Mouse (Mus musculus) mature B cell (primary cell): ENCODE results near the gene Ndufs2.

Source experiments
- in situ Hi-C: fragments of 300-500 bp; cut with MboI; formaldehyde crosslinking; loops from 2 replicates; pipeline ENCODE4 v1.14.3; 2019

Gene Ndufs2

DNA sequence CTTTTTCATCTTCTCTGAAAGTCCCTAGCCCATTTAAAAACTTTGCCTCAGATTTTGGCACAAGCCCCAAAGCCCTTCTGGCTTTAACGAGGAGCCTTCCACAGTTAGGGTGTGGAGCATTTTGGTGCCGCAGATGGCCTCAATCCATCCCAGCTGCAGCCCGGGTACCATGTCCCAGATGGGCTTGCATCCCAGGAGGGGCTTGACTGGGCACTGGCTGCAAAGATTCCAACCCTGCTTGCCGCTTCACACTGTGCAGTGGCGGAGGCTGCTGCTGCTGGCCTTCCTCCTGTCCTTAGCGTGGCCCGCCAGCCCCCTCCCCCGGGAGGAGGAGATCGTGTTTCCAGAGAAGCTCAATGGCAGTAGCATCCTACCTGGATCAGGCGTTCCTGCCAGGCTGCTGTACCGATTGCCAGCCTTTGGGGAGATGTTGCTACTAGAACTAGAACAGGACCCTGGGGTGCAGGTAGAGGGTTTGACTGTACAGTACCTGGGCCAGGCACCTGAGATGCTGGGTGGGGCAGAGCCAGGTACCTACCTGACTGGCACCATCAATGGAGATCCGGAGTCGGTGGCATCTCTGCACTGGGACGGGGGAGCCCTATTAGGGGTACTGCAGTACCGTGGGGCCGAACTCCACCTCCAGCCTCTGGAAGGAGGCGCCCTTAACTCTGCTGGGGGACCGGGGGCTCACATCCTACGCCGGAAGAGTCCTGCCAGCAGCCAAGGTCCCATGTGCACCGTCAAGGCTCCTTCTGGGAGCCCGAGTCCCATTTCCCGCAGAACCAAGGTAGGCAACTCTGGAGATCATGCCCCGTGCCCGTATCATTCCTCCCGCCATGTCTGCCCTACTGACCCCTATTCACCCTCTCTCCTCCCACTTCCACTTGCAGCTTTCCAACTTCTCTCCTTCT is at the start of gene Ndufs2:
Gene Ndufs2, minus strand, starts transcription at position 709 of the 914 bp plus-strand sequence.
- in situ Hi-C loops, result no loop called here

DNA sequence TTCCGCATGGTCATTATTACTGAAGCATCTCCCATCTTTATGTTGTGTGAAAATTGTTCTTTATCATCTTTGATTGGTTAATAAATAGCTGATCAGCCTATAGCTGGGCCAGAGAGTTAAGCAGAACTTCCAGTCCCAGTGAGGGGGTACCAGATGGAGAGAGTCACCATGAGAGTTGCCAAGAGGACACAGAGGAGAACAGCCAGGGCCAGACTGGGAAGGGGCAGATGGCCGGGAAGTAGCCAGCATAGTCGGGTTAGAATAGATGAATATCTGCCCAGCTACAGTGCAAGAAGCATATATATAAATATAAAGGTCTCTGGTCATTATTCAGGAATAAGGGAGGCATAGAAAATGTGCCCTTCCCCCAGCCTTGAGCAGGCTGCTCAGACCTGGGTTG is 47.0 kb upstream of the Ndufs2 start:
- in situ Hi-C loops, result no loop called here

DNA sequence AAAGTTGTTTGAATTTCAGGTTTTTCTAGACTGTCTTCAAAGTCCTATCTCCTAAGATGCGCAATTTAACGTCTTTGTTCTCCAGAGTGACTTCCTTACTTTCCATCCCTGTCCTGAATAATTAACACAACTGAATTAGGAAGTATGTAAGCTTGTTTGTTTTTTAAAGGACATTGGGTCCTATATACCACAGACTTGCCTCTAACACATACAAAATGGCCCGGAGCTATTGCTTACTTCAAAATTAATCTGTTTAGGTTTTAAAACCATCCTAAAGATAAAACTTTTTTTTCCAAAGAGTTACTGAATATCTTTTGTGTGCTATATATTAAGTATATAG is 43.8 kb upstream of the Ndufs2 start:
- in situ Hi-C loops, result no loop called here

DNA sequence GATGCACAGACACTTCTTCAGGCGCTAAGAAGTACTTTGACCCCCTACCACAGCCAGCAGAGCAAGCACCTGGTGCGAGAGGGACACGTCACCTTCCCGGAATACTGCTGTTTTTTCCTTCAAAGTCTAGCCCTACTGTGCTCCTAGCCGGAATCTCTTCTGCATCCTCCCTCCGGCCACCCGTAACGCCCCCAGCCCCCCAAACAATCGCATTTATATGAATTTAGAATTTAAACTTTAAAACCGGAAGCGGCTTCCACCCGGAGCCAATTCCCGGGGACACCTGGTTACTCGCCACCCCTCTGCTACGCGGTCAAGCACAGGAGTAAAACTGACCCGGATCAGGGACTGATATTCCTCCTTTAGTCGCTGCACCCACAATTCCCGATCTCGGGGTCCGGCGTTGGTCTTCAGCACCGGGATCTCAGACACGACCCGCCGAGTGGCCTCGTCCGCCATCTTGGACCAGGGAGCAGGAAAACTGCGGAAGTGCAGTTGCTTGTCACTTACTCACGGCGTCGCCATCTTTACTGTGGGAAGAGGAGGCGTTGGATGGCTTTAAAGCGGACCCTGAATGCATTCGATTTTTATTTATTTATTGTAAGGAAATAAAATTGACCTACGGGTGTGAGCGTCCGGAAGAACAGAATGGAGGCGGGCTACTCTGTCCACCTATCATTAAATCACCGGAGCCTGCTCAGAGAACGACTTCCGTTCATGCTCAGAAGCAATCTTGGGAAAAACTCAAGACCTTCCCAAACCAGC is 43.3 kb upstream of the Ndufs2 start, which contains the start of gene Ufc1:
Gene Ufc1, minus strand, starts transcription at position 727 of the 765 bp plus-strand sequence.
- in situ Hi-C loops, result no loop called here

DNA sequence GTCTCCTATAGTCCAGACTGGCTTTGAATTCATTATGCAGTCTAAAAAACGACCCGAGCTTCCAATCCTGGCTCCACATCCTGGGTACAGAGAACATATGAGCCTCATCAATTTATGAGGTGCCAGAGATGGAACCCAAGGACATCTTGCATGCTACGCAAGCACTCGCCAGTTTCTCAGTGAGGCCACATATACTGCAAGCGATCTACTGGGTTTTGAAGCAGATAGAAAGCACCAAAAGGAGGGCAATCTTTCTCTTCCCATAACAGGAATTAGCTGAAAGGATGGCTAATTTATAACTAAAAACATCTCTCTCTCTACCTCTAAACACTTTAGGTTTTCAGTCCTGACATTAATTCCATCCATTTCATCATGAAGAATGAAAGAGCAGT is 42.7 kb upstream of the Ndufs2 start:
- in situ Hi-C loops, result no loop called here

DNA sequence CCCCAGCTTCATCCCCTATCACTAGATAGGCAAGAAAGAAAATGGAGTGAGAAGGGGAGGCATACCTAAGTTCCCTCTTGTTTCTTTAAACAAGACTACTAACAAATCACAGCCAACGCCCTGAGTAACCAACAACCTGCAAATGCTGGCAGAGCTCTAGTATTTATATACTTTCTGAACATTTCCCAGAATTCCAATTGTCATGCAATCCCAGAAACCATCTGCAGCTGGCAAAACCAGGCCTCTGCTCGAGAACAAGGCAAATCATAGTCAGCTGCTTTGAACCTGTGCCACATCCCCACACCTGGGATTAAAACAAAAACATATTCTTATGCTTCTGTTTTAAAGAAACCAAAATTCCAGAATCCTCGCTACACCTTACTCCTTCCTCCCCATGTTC is 42.2 kb upstream of the Ndufs2 start:
- in situ Hi-C loops, result no loop called here

DNA sequence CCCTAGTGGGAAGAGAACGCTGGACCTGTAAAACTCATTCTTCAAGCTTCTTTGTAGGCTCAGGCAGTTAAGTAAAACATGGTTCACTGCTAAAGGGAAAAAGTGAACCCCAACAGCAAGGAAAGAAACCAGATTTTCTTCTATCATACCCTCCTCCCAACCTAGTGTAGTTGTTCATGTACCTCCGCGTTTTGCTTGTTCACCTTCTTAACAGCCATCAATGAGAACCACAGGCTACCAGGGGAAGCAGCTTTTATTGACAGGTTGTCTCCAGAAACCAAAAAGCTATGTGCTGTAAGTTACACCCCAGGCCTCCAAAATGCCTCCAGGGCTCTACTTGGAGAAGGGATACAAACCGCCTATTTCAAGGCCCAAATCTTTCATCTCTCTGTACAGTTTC is 37.1 kb upstream of the Ndufs2 start:
- in situ Hi-C loops, result no loop called here

DNA sequence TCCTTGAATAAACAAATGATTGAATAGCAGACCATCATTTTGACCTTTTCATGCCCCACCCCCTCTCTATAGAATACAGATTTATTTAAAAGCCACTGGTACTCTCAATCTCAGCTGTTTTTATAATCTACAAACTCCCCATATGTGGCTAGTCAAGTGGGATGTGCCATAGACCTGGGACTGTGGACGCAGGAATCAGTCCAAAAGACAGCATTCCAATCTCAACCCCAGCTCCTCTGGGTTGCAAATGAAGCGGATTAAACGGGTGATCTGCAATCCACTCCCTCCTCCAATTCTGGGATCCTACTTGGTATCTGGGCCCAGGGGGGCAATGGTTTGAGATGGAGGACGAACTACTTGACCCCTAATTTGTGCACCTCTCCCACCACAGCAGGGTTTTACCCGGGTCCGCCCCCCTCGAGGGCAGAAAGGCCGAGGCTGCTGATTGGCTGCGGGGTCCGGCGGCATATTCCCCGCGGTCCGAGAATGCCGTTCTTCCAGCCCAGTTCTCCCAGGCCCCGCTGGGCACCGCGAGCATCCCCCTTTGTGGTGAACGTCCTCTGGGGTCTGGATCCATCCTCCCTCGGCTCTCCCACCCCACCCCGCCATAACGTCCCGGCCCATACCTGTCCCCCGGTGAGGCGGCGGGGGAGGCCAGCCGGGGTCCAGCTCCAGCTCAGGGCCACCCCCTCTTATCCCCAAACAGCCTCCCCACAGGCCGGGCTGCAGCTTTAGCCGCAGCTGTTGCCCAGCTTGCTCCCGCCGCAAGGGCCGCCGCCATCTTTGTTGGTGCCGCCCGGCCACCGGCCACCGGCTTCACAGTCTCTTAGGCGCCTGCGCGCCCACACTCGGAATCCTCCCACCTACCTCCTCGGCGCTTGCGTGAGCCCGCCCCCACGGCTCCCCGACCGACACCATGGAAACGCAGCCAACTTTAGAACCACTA is 36.2 kb upstream of the Ndufs2 start, which contains the start of gene Usp21:
Gene Usp21, minus strand, starts transcription at position 856 of the 946 bp plus-strand sequence.
- in situ Hi-C loops, result no loop called here

DNA sequence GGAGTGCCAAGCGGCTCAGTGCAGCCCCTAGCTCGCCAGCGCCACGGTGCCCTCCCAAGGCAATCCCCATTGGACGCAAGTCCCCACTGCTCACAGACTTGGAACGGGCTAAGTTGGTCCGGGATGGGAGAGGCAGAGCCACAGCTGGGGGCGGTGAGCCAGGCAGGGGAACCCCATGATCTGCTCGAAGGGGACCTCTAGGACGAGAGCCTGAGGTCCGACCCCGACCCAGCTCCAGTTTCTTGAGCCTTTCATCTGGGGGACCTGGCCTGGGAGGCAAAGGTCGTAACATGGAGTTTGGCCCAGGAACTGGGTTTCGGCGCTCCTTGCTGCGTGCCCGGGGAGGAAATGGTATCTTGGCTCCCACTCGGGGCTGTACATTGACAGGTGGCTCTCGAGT is 35.3 kb upstream of the Ndufs2 start:
- in situ Hi-C loops, result no loop called here

DNA sequence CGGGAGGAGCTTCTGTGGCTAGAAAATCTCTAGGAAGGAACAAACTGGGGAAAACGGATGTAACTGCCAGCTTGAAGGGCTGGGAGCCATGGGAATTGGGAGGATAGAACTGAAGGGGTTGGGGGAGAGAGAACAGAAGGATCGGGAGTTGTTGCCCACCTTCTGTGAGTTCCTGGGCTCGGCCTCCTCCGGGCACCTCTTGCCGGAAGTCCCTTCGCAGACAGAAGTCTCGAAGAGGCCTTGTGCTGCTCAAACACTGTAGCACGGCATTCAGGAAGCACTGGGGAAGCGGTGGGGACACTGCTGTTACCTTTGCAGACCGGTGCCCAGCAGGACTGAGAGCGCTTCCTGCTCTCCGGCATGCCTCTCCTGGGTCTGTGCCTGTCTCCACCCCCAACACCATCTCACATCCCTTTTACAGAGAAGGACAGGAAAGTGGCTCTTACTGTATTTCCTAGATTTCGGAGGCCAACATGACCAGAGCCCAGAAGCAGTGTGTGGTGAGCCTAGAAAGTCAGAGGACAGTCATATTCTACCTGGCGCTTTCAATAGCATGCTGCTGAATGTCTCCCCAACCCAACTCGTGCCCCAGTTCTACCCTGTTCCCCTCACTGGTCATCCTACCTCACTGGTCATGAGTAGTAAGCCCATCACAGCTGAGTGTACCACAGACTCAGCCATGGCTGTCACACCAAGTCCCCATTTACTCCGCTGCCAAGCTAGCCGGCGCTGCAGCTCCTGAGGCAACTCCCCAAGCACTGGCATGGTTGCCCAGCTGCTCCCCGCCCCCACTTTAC is 34.1 kb upstream of the Ndufs2 start:
- in situ Hi-C loops, result no loop called here

DNA sequence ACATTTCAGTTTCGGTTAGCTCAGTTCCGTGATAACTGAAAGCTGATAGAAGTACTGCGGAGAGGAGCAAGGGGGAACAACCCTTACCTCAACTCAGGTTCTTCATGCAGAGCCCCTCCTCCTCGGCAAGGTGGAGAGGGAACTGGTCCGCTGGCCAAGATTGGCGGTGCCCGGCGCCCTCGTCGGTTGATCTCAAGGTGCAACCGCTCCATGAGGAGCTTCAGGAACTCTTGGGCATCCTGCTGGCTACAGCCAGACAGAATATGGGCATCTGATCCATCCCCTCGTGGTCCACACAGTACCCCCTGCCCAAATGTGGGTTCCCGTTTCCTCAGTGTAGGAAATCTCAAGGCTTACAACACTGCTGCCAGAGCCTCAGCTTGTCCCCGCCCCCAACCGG is 33.3 kb upstream of the Ndufs2 start:
- in situ Hi-C loops, result no loop called here

DNA sequence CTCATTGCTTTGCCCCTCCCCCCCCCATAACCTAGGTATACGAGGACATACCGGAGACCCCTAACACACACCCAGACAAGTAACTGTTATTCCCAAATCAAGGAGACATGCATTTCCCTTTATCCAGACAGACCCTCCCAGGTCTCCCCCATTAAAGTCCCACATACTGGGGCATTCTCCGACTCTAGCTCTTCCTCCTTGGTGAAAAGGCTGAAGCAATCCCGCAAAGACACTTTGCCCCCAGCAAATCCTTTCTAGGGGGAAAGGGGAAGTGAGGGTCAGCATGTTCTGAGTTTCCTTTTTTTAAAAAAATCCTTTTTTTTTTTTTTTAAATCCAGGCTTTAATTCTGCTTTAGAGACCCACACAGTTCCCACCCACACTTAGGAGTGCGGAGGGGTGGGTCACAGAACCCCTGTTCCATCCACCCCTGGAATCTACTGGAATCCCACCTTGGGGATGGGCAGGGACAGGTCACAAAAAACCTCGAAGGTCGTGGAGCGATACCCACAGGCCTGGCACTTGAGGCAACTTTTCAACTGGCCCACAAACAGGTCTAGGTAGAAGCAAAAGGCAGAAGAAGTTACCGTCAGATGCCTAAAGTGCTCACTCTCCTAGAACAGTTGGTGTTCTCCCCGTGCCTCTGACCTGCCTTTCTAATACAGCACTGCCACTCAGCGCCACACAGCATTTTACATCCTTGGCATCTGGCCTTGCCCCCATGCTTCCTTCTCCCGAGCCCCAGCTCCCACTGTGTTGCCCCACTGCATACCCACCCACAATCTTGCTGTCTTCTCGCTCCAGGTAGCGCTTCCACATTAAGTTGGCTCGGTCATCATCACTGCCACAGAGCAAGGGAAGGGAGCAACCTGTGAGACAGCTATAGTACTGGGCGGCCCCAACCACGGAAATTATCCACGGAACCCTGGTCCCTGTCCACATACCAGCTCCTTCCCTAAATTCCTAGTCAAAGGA is 32.3 kb upstream of the Ndufs2 start:
- in situ Hi-C loops, result no loop called here

DNA sequence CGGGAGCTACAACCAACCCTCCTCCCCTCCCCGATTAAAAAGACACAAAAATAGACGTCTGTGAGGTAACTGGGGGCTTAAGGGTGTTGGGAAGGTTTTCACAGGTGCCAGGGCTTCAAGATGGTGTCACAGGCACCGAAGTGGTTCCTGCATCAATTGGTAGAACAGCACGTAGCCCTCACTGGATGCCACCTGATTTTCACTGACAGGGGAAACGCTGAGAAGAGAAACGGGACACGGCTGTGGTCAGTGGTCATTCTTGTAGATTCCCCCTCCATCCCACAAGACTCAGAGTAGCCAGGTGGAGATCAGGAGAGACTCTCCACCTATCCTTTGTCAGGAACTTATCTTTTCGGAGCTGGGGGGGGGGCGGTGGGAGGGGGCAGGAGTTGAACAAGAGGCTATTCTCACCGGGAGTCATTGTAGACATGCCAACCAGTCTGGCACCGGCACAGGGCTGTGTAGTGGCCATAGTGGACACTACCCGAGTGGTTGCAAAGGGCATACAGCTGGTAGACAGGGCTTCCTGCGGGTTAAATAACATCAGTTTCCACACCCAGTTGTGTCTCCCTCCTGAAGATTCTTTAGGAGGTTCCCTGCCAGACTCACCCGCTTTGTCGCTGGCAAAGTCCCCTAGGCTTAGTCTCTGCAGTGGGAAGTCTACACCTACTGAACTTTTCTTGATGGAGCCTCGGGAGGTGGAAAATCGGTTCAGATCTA is 31.1 kb upstream of the Ndufs2 start:
- in situ Hi-C loops, result no loop called here

DNA sequence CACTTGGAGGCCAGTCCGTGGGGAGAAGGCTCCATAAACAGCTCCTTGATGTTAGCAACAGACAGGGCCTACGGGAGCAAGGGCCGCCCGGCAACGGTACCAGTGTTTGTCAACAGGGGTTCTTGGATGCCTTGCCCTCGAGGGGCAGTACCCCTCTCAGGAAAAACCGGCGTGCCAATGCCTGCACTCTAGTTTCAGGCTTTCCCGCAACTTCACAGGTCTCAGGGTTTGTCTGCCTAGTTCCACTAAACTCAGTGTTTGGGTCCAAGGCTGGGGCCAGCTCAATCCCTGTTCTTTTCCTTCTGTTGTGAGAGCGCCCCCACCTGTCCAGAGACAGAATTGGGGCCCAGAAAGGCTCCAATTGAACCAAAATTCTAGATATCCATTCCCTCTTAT is 30.3 kb upstream of the Ndufs2 start:
- in situ Hi-C loops, result no loop called here

DNA sequence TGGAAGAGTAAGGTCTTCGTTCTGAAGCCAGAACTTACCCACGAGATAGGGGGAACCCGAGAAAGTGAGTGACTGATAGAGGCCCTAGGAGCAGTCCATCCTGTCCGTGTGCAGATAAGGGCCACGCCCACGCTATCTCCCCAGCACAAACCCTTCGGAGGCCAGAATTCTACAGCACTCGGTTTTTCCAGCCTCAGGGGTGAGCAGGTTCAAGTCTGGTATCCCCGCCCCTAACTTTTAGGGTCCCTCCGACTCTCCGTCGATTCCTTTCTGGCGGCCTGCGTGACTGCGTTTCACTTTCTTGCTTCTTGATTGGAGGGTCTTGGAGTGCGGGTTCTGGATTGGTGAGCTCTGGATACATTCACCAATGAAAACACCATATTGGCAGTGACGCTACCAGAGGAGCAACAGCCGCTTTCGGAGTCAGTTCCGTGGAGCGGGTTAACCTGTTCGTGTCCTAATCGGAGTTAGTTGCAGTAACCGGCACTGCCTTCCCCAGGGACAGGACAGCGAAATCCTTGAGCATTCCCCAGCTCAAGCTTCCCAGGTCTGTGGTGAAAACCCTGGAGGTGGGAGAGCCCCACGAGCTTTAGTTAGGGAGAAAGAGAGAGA is 29.8 kb upstream of the Ndufs2 start, which contains the start of gene Ppox:
Gene Ppox, minus strand, starts transcription at position 271 of the 612 bp plus-strand sequence.
- in situ Hi-C loops, result no loop called here

DNA sequence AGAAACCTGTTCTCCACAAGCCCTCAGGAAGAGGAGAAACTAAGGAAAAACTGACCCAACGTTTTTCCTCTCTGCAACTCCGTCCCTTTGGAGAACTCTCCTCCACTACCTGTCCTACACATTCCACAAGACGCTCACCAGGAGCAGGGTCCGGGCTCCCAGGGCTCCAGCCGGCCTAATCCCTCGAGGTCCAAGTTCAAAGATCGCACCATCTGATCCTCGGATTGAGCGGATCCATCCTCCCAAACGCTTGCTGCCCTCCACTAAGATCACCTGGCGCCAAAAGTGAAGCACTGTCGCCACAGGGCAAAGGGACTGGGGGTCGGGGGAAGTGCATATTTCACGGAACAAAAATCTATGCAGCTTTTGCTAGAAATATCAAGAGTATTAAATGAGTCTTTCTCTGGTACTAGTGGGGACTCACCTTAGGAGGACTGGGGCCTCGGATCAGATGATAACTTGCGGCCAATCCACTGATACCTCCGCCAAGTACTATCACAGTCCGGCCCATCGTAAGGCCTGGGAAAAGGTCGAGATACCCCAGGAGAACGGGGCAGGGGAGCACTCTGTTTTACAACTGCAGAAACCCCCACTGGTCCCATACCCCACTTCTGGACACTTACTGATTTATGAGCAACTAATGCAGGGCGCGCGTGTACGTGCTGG is 29.2 kb upstream of the Ndufs2 start:
- in situ Hi-C loops, result no loop called here

DNA sequence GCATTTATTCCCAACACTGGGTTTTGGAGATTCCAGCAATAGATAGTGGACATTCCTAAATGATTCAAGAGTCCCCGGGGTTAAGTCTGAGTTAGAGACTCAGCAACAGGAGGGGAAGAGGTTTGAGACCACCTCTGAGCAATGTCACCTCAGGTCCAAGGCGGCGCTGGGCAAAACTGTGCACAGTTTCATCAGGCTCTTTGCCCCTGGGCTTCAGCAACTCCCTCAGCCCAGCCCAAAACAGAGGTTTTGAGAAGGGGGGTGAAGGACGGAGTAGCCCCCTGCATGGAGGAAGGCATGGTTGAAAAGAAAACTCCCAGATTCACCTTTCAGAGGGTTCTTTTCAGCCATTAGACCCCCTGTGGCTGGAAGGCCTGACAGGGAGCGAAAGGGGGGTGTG is 28.5 kb upstream of the Ndufs2 start:
- in situ Hi-C loops, result no loop called here
